Mouse (Mus musculus) MEL (cell line): Measurements from ENCODE around the gene Wdr72. TPM values are rescaled to one million over a fixed set of nuclear protein-coding genes. Genes with fewer than 3 reads are reported as not detected.

Source experiments
- DNase-seq: peaks from one replicate; pipeline ENCODE4 v3.0.0; 2011; ENCODE audit warnings: low read depth, low spot score
- H3K27ac ChIP-seq: 2 replicates; pipeline ENCODE4 v1.5.1; 2012; ENCODE audit warnings: low read depth, mild to moderate bottlenecking, control low read depth, low read length, moderate library complexity; ENCODE audit not compliant: control insufficient read depth
- H3K27me3 ChIP-seq, 2 experiments: fragments of 150-350 bp in 1 of 2; sonication (generic) in 1 of 2; 2 replicates each; pipeline ENCODE4 v1.6.1; 2012; ENCODE audit warnings: low read length in 2 of 2, mild to moderate bottlenecking in 2 of 2, improper control_type of control experiment in 1 of 2, moderate library complexity in 1 of 2; ENCODE audit not compliant: insufficient read depth in 2 of 2, control insufficient read depth in 1 of 2
- H3K36me3 ChIP-seq, 2 experiments: 2 replicates each; pipeline ENCODE4 v1.6.1; 2012 to 2014; ENCODE audit warnings: low read length in 2 of 2, improper control_type of control experiment in 1 of 2, inconsistent platforms in 1 of 2, mild to moderate bottlenecking in 1 of 2; ENCODE audit not compliant: insufficient read depth in 2 of 2, control insufficient read depth in 1 of 2
- H3K4me1 ChIP-seq, 2 experiments: fragments of 150-350 bp in 1 of 2; sonication (generic) in 1 of 2; 2 replicates each; pipeline ENCODE4 v1.6.1; 2012; ENCODE audit warnings: low read length in 2 of 2, improper control_type of control experiment in 1 of 2, mild to moderate bottlenecking in 1 of 2; ENCODE audit not compliant: insufficient read depth in 2 of 2, control insufficient read depth in 1 of 2
- H3K4me3 ChIP-seq, 2 experiments: fragments of 150-350 bp in 1 of 2; sonication (generic) in 1 of 2; 2 replicates each; pipeline ENCODE4 v1.5.1; 2012; ENCODE audit warnings: low read depth in 2 of 2, low read length in 2 of 2, mild to moderate bottlenecking in 2 of 2, moderate library complexity in 2 of 2, control low read depth in 1 of 2, improper control_type of control experiment in 1 of 2; ENCODE audit not compliant: control insufficient read depth in 1 of 2, insufficient read depth in 1 of 2
- H3K79me2 ChIP-seq: 2 replicates; pipeline ENCODE4 v1.6.1; 2012; ENCODE audit warnings: mild to moderate bottlenecking, low read length, moderate library complexity; ENCODE audit not compliant: control insufficient read depth, poor library complexity, insufficient read depth
- H3K9ac ChIP-seq: 2 replicates; pipeline ENCODE4 v1.6.1; 2012; ENCODE audit warnings: low read depth, mild to moderate bottlenecking, control low read depth, low read length, moderate library complexity; ENCODE audit not compliant: control insufficient read depth, poor library complexity, severe bottlenecking
- H3K9me3 ChIP-seq: fragments of 150-350 bp; sonication (generic); replicated peaks from 2 replicates; pipeline ENCODE4 v1.6.1; 2012; ENCODE audit warnings: mild to moderate bottlenecking, low read length, improper control_type of control experiment, moderate library complexity; ENCODE audit not compliant: insufficient read depth
- BHLHE40 ChIP-seq: IDR thresholded peaks from 2 replicates; pipeline ENCODE4 v1.6.1; 2012; ENCODE audit warnings: low read depth, mild to moderate bottlenecking, inconsistent platforms, low read length, improper control_type of control experiment, borderline replicate concordance
- CTCF ChIP-seq, 3 experiments: IDR thresholded peaks in 2 of 3; conservative IDR thresholded peaks in 1 of 3; 2 replicates each; pipeline ENCODE4 v1.5.1; 2011 to 2012; ENCODE audit warnings: low read length in 3 of 3, low read depth in 2 of 3, mild to moderate bottlenecking in 2 of 3, improper control_type of control experiment in 1 of 3, inconsistent platforms in 1 of 3, mixed read lengths in 1 of 3, moderate library complexity in 1 of 3; ENCODE audit not compliant: control insufficient read depth in 1 of 3, insufficient read depth in 1 of 3, poor library complexity in 1 of 3, severe bottlenecking in 1 of 3
- E2F4 ChIP-seq: IDR thresholded peaks from 2 replicates; pipeline ENCODE4 v1.6.1; 2011; ENCODE audit warnings: low read depth, low read length, improper control_type of control experiment, borderline replicate concordance
- ELF1 ChIP-seq: IDR thresholded peaks from 2 replicates; pipeline ENCODE4 v1.6.1; 2014; ENCODE audit warnings: low read depth, mild to moderate bottlenecking, inconsistent platforms, low read length, improper control_type of control experiment, moderate library complexity
- EP300 ChIP-seq, 2 experiments: IDR thresholded peaks; 2 replicates each; pipeline ENCODE4 v1.6.1; 2011; ENCODE audit warnings: improper control_type of control experiment in 2 of 2, low read length in 2 of 2, low read depth in 1 of 2, mild to moderate bottlenecking in 1 of 2
- ETS1 ChIP-seq: IDR thresholded peaks from 2 replicates; pipeline ENCODE4 v1.6.1; 2012; ENCODE audit warnings: low read depth, mild to moderate bottlenecking, inconsistent platforms, low read length, improper control_type of control experiment, moderate library complexity
- HCFC1 ChIP-seq: IDR thresholded peaks from 2 replicates; pipeline ENCODE4 v1.6.1; 2012; ENCODE audit warnings: low read depth, mild to moderate bottlenecking, inconsistent platforms, low read length, improper control_type of control experiment, moderate library complexity
- JUND ChIP-seq: IDR thresholded peaks from 2 replicates; pipeline ENCODE4 v1.6.1; 2011; ENCODE audit warnings: low read depth, mild to moderate bottlenecking, improper control_type of control experiment, low read length
- KAT2A ChIP-seq: conservative IDR thresholded peaks from 2 replicates; pipeline ENCODE4 v1.6.1; 2012; ENCODE audit warnings: low read depth, low read length, improper control_type of control experiment, inconsistent platforms
- MAFK ChIP-seq: IDR thresholded peaks from 2 replicates; pipeline ENCODE4 v1.6.1; 2011; ENCODE audit warnings: low read depth, mild to moderate bottlenecking, low read length, improper control_type of control experiment, borderline replicate concordance
- MAZ ChIP-seq: IDR thresholded peaks from 2 replicates; pipeline ENCODE4 v1.6.1; 2012; ENCODE audit warnings: low read depth, mild to moderate bottlenecking, inconsistent platforms, low read length, improper control_type of control experiment
- POLR2AphosphoS5 ChIP-seq: IDR thresholded peaks from 2 replicates; pipeline ENCODE4 v1.6.1; 2012; ENCODE audit warnings: low read depth, borderline replicate concordance, mild to moderate bottlenecking, inconsistent platforms, low read length, moderate library complexity, mixed read lengths
- RAD21 ChIP-seq: IDR thresholded peaks from 2 replicates; pipeline ENCODE4 v1.6.1; 2011; ENCODE audit warnings: mild to moderate bottlenecking, low read depth, low read length, improper control_type of control experiment
- SMC3 ChIP-seq: IDR thresholded peaks from 2 replicates; pipeline ENCODE4 v1.6.1; 2011; ENCODE audit warnings: low read depth, low read length, improper control_type of control experiment
- TAL1 ChIP-seq: IDR thresholded peaks from 2 replicates; pipeline ENCODE4 v1.6.1; 2012; ENCODE audit warnings: mild to moderate bottlenecking, inconsistent platforms, low read length, moderate library complexity, mixed read lengths
- USF2 ChIP-seq, 2 experiments: IDR thresholded peaks; 2 replicates each; pipeline ENCODE4 v1.6.1; 2011 to 2012; ENCODE audit warnings: improper control_type of control experiment in 2 of 2, low read length in 2 of 2, borderline replicate concordance in 1 of 2, inconsistent platforms in 1 of 2, low read depth in 1 of 2, mild to moderate bottlenecking in 1 of 2; ENCODE audit not compliant: insufficient read depth in 1 of 2
- ZC3H11A ChIP-seq: IDR thresholded peaks from 2 replicates; pipeline ENCODE4 v1.6.1; 2012; ENCODE audit warnings: low read depth, mild to moderate bottlenecking, inconsistent platforms, low read length, improper control_type of control experiment
- ZNF384 ChIP-seq: IDR thresholded peaks from 2 replicates; pipeline ENCODE4 v1.6.1; 2012; ENCODE audit warnings: low read depth, mild to moderate bottlenecking, inconsistent platforms, low read length, improper control_type of control experiment
- polyA plus RNA-seq, 2 experiments: library from polyadenylated mRNA; stranded (reverse) in 1 of 2; unstranded in 1 of 2; fragments of >175 nt in 1 of 2; fragments of >200 nt in 1 of 2; gene quantifications; 2 replicates each; pipeline versions ENCODE4 v1.2.1 to v1.2.4; 2012; ENCODE audit warnings: low replicate concordance in 2 of 2, low read depth in 1 of 2; ENCODE audit not compliant: insufficient read length in 2 of 2, insufficient read depth in 1 of 2, missing spikeins in 1 of 2
- total RNA-seq: library from RNA; depleted of rRNA; stranded (reverse); fragments of 300-350 nt; gene quantifications from 2 replicates; pipeline ENCODE4 v1.2.3, GENCODE M21; 2012

Gene Wdr72
- total and polyA plus RNA-seq, 3 experiments: not detected

DNA sequence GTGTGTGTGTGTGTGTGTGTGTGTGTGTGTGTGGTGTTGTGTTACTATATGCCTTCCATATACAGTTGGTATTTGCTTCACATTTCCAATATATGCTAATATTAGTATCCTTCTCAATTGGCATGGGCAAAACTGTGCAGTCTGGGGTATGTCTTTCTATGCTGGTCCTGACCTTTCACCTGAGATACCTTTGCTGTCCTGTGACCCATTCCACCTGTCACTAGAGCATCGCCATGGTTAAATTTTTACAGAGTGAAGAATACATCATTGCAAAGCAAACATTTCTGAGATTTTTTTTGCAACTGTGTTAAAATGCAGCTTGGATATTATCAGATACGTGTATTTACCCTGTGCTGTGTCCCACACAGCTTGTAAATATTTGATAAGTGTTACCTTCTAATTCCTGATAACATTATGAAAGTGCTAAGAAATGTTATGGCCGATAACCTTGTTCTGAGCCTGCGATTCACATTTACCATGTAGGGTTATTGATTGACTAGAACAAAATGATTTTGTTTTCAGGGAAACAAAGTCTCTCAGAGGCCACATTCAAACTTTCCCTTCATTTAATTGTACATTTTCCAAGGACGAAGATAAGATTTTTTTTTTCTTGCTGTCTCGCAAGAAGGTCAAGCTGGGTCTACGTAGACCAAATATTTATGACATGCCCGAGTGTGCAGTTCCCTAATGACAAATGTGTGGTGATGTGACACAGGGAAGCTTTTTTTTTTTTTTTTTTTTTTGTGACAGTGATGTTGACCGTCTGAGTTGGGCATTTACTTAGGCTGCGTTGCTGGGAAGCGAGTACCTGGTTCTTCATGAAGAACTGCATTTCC is 214.2 kb downstream of the Wdr72 start:
- H3K9ac ChIP-seq: no peak overlapping the region
- H3K4me1 ChIP-seq: no peaks in the 10 kb centered on the region
- H3K36me3 ChIP-seq: no peaks in the 10 kb centered on the region
- no peaks in the 10 kb centered on the region for H3K27me3 ChIP-seq
- DNase-seq: no peak
- no peak overlapping the region for H3K4me3 ChIP-seq
- no peaks in the 10 kb centered on the region for H3K79me2 ChIP-seq
- no peak overlapping the region for H3K27ac ChIP-seq
- H3K9me3 ChIP-seq: no peaks in the 10 kb centered on the region
- TF ChIP-seq CTCF (IDR thresholded peaks at IDR 0.05 in 2 of 3, conservative IDR thresholded peaks at IDR 0.05 in 1 of 3; ENCODE audit: control insufficient read depth in 1 of 3, insufficient read depth in 1 of 3, low read depth in 2 of 3, low read length in 3 of 3, poor library complexity in 1 of 3, severe bottlenecking in 1 of 3) (no peak), BHLHE40 (no peak), ETS1 (no peak), KAT2A (no peak)

DNA sequence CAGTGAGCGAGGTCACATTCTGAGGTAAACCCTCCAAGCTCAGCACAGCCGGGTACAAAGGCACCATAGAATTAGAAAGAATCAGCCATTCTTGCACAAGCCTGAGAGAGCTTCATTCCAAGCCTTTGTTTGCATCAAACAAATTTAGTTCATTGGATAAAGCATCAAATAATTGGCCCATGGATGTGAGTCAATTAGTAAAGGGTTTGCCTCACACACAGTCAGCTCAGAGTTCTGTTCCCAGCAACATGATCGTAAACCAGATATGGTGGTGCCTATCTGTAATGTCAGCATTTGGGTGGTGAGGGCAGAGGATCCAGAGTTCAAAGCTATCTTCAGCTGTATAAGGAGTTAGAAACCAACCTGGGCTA is 214.8 kb downstream of the Wdr72 start:
- Histone ChIP-seq H3K27ac (no peak overlapping the region), H3K9ac (no peak overlapping the region), H3K4me1 (no peaks in the 10 kb centered on the region), H3K9me3 (no peaks in the 10 kb centered on the region), H3K36me3 (no peaks in the 10 kb centered on the region), H3K27me3 (no peaks in the 10 kb centered on the region), H3K4me3 (no peak overlapping the region), H3K79me2 (no peaks in the 10 kb centered on the region)
- no peak for TF ChIP-seq E2F4
- TF ChIP-seq MAZ: no peak
- TF ChIP-seq JUND: no peak
- TF ChIP-seq CTCF (IDR thresholded peaks at IDR 0.05 in 2 of 3, conservative IDR thresholded peaks at IDR 0.05 in 1 of 3; ENCODE audit: control insufficient read depth in 1 of 3, insufficient read depth in 1 of 3, low read depth in 2 of 3, low read length in 3 of 3, poor library complexity in 1 of 3, severe bottlenecking in 1 of 3): no peak
- TF ChIP-seq MAFK: no peak
- TF ChIP-seq BHLHE40: no peak
- TF ChIP-seq SMC3: no peak
- no peak for TF ChIP-seq ZC3H11A
- no peak for TF ChIP-seq POLR2AphosphoS5
- no peak for TF ChIP-seq EP300 (IDR thresholded peaks at IDR 0.05; ENCODE audit: low read depth in 1 of 2, low read length in 2 of 2)
- no peak for TF ChIP-seq USF2 (IDR thresholded peaks at IDR 0.05; ENCODE audit: borderline replicate concordance in 1 of 2, insufficient read depth in 1 of 2, low read depth in 1 of 2, low read length in 2 of 2)
- TF ChIP-seq ZNF384: no peak
- TF ChIP-seq RAD21: no peak
- TF ChIP-seq TAL1: no peak
- no peak for TF ChIP-seq ELF1
- no peak for TF ChIP-seq HCFC1
- DNase-seq: no peak
